25 mouse cellular contexts compared by ENCODE assay signal in the genomic region with DNA sequence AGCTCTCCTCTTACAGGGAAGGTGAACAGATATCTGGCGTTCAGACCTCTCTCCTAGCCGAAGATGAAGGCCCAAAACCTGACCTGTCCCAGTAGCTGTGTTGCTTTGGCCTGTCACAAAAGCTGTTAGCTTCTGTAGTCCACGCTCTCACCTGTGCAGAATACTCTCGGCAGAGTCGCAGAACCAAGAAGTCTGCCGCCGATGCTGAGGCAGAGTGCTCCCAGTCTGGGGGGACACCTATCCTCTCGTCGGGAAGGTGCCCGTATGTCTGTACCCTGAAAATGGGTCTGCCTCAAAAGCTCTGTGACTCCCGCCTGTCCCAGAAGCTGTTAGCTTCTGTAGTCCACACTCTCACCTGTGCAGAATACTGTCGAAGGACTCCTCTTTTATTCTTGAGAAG. TPM values are rescaled to one million over a fixed set of nuclear protein-coding genes. Genes with fewer than 3 reads are reported as not detected.
DNase-seq lines count a peak whose midpoint lies in the region; ATAC-seq lines count a peak whose summit lies in the region.
"Had no signal": no experiment of that assay in that cellular context is flagged by ENCODE, and none has a peak within 500 bp of the region (broad histone marks: within the 10 kb centered on the region; RNA-seq: fewer than 3 reads in every experiment).

No protein-coding gene starts in this region.

- H3K4me1 ChIP-seq in heart, embryonic 10.5 days = no peaks in the 10 kb centered on the region
- no peaks in the 10 kb centered on the region for H3K4me1 ChIP-seq in hindbrain, embryonic 14.5 days (replicated peaks; ENCODE audit: control insufficient read depth, insufficient read depth, low read length)
- H3K4me1 ChIP-seq in hindbrain, embryonic 16.5 days (ENCODE audit: control insufficient read depth, insufficient read depth, low read depth, low read length) = no peaks in the 10 kb centered on the region
- no peaks in the 10 kb centered on the region for H3K4me1 ChIP-seq in midbrain, embryonic 14.5 days (ENCODE audit: control insufficient read depth, insufficient read depth, low read length)
- no peaks in the 10 kb centered on the region for H3K4me1 ChIP-seq in midbrain, embryonic 16.5 days (ENCODE audit: control insufficient read depth, insufficient read depth, low read length)
- H3K4me1 ChIP-seq: embryonic facial prominence, embryonic 13.5 days; embryonic facial prominence, embryonic 15.5 days; forebrain, embryonic 10.5 days; forebrain, embryonic 13.5 days; forebrain, embryonic 15.5 days had no signal

- peak; percentile 91 for DNase-seq in heart, adult 11 months
- no peak for DNase-seq in heart, embryonic 10.5 days (ENCODE audit: low spot score)
- DNase-seq in hindbrain, embryonic 14.5 days (ENCODE audit: low spot score) = no peak
- DNase-seq in midbrain, embryonic 14.5 days = no peak
- DNase-seq: adrenal gland, adult 2 months; adrenal gland, postnatal 10 days; adrenal gland, postnatal 25 days; cerebellum, adult 11 months; cerebellum, adult 18-20 months; cerebellum, adult 8-10 months; cerebellum, adult 9-11 months; cerebellum, postnatal 14 days; cerebellum, postnatal 36 days; embryo, embryonic 11 days had no signal

- no peaks in the 10 kb centered on the region for H3K27me3 ChIP-seq in heart, embryonic 10.5 days (ENCODE audit: insufficient read depth, poor library complexity, severe bottlenecking)
- no peaks in the 10 kb centered on the region for H3K27me3 ChIP-seq in hindbrain, embryonic 14.5 days (ENCODE audit: control insufficient read depth, insufficient read depth, low read length)
- H3K27me3 ChIP-seq in hindbrain, embryonic 16.5 days (replicated peaks; ENCODE audit: control insufficient read depth, insufficient read depth, low read length) = no peaks in the 10 kb centered on the region
- no peaks in the 10 kb centered on the region for H3K27me3 ChIP-seq in midbrain, embryonic 14.5 days (ENCODE audit: control insufficient read depth, insufficient read depth, low read length)
- H3K27me3 ChIP-seq in midbrain, embryonic 16.5 days (ENCODE audit: control insufficient read depth, insufficient read depth, low read depth, low read length) = no peaks in the 10 kb centered on the region
- H3K27me3 ChIP-seq: embryonic facial prominence, embryonic 13.5 days; embryonic facial prominence, embryonic 15.5 days; forebrain, embryonic 13.5 days; forebrain, embryonic 15.5 days had no signal

- H3K9me3 ChIP-seq in heart, embryonic 10.5 days = peaks cover 36% of the 10 kb centered on the region
- no peaks in the 10 kb centered on the region; the same call in 1 of the 2 replicates for H3K9me3 ChIP-seq in hindbrain, embryonic 14.5 days (ENCODE audit: control insufficient read depth, low read length)
- peaks cover 6% of the 10 kb centered on the region for H3K9me3 ChIP-seq in hindbrain, embryonic 16.5 days (ENCODE audit: control insufficient read depth, low read length)
- H3K9me3 ChIP-seq in midbrain, embryonic 14.5 days (ENCODE audit: control insufficient read depth, low read length) = peaks cover 4% of the 10 kb centered on the region; the same call in 1 of the 2 replicates
- peaks cover 5% of the 10 kb centered on the region; the same call in 1 of the 2 replicates for H3K9me3 ChIP-seq in midbrain, embryonic 16.5 days (replicated peaks; ENCODE audit: control insufficient read depth, low read length, poor library complexity, severe bottlenecking)
- H3K9me3 ChIP-seq: forebrain, embryonic 15.5 days had no signal

- H3K36me3 ChIP-seq in heart, embryonic 10.5 days = no peaks in the 10 kb centered on the region
- H3K36me3 ChIP-seq in hindbrain, embryonic 14.5 days (replicated peaks; ENCODE audit: control insufficient read depth, insufficient read depth) = no peaks in the 10 kb centered on the region
- no peaks in the 10 kb centered on the region for H3K36me3 ChIP-seq in hindbrain, embryonic 16.5 days (ENCODE audit: control insufficient read depth, insufficient read depth, low read length)
- no peaks in the 10 kb centered on the region for H3K36me3 ChIP-seq in midbrain, embryonic 14.5 days (ENCODE audit: control insufficient read depth, insufficient read depth, low read length)
- H3K36me3 ChIP-seq in midbrain, embryonic 16.5 days (ENCODE audit: control insufficient read depth, insufficient read depth, low read length) = no peaks in the 10 kb centered on the region; the same call in 1 of the 2 replicates
- H3K36me3 ChIP-seq: embryonic facial prominence, embryonic 13.5 days; embryonic facial prominence, embryonic 15.5 days; forebrain, embryonic 10.5 days; forebrain, embryonic 15.5 days had no signal

- peak; percentile 51; the same call in 1 of the 2 replicates for ATAC-seq in hindbrain, embryonic 14.5 days (ENCODE audit: low FRiP score)
- ATAC-seq in hindbrain, embryonic 16.5 days = no peak
- peak; percentile 34; the same call in 1 of the 2 replicates for ATAC-seq in midbrain, embryonic 14.5 days (ENCODE audit: low FRiP score, low TSS enrichment)
- ATAC-seq in midbrain, embryonic 16.5 days = no peak
- ATAC-seq: forebrain, embryonic 13.5 days; forebrain, embryonic 15.5 days had no signal

- no peak overlapping the region for H3K4me2 ChIP-seq in hindbrain, embryonic 14.5 days (replicated peaks)
- no peak overlapping the region for H3K4me2 ChIP-seq in hindbrain, embryonic 16.5 days (ENCODE audit: low read length)
- H3K4me2 ChIP-seq in midbrain, embryonic 14.5 days (ENCODE audit: low read length) = no peak overlapping the region
- no peak overlapping the region for H3K4me2 ChIP-seq in midbrain, embryonic 16.5 days (ENCODE audit: low read length)
- H3K4me2 ChIP-seq: embryonic facial prominence, embryonic 13.5 days; embryonic facial prominence, embryonic 15.5 days; forebrain, embryonic 13.5 days; forebrain, embryonic 15.5 days had no signal

- H3K4me3 ChIP-seq in heart, embryonic 10.5 days = no peak overlapping the region
- H3K4me3 ChIP-seq in hindbrain, embryonic 14.5 days (replicated peaks; ENCODE audit: low read length) = no peak overlapping the region
- no peak overlapping the region for H3K4me3 ChIP-seq in hindbrain, embryonic 16.5 days (ENCODE audit: low read length)
- H3K4me3 ChIP-seq in midbrain, embryonic 14.5 days (replicated peaks; ENCODE audit: low read depth, low read length) = no peak overlapping the region
- H3K4me3 ChIP-seq in midbrain, embryonic 16.5 days (ENCODE audit: low read depth, low read length) = no peak overlapping the region
- H3K4me3 ChIP-seq: embryonic facial prominence, embryonic 13.5 days; embryonic facial prominence, embryonic 15.5 days; erythroblast, embryonic 14.5 days; forebrain, embryonic 10.5 days; forebrain, embryonic 13.5 days; forebrain, embryonic 15.5 days had no signal

- 85% methylated on average over 12 of the region's 12 CpGs for WGBS in heart, embryonic 10.5 days
- WGBS in hindbrain, embryonic 14.5 days = 93% methylated on average over 12 of the region's 12 CpGs
- WGBS in hindbrain, embryonic 16.5 days = 95% methylated on average over 12 of the region's 12 CpGs
- WGBS in midbrain, embryonic 14.5 days = 90% methylated on average over 12 of the region's 12 CpGs
- WGBS in midbrain, embryonic 16.5 days = 93% methylated on average over 12 of the region's 12 CpGs

- no peak overlapping the region for H3K9ac ChIP-seq in hindbrain, embryonic 14.5 days
- no peak overlapping the region for H3K9ac ChIP-seq in hindbrain, embryonic 16.5 days (ENCODE audit: low read depth, low read length)
- H3K9ac ChIP-seq in midbrain, embryonic 14.5 days (replicated peaks; ENCODE audit: low read length) = no peak overlapping the region
- H3K9ac ChIP-seq in midbrain, embryonic 16.5 days (ENCODE audit: low read depth, low read length) = no peak overlapping the region
- H3K9ac ChIP-seq: embryonic facial prominence, embryonic 13.5 days; embryonic facial prominence, embryonic 15.5 days; forebrain, embryonic 13.5 days; forebrain, embryonic 15.5 days had no signal

- H3K27ac ChIP-seq in heart, embryonic 10.5 days = no peak overlapping the region
- no peak overlapping the region for H3K27ac ChIP-seq in hindbrain, embryonic 14.5 days
- H3K27ac ChIP-seq in hindbrain, embryonic 16.5 days (ENCODE audit: low read depth, low read length) = no peak overlapping the region
- H3K27ac ChIP-seq in midbrain, embryonic 14.5 days (replicated peaks; ENCODE audit: low read depth, low read length) = no peak overlapping the region
- no peak overlapping the region for H3K27ac ChIP-seq in midbrain, embryonic 16.5 days (ENCODE audit: low read length)
- H3K27ac ChIP-seq: embryonic facial prominence, embryonic 13.5 days; embryonic facial prominence, embryonic 15.5 days; forebrain, embryonic 10.5 days; forebrain, embryonic 13.5 days; forebrain, embryonic 15.5 days had no signal

RNA-seq across cellular contexts. Expression of a gene that starts 23.8 kb away (rescaled TPM):
- polyA plus RNA-seq in heart, embryonic 10.5 days (2016; fragmentation: Nextera tagmentation; extraction: Ambion mirVana) = not detected in 2 replicates
- polyA plus RNA-seq in hindbrain, embryonic 14.5 days (2014; fragmentation: Nextera tagmentation; extraction: Ambion mirVana) = not detected in 2 replicates
- 0.10 TPM in 1 of 2 replicates, not detected in the other for polyA plus RNA-seq in hindbrain, embryonic 16.5 days (2015; fragmentation: Nextera tagmentation; extraction: Ambion mirVana)
- polyA plus RNA-seq in midbrain, embryonic 14.5 days (2014; fragmentation: Nextera tagmentation; extraction: Ambion mirVana) = not detected in 2 replicates
- polyA plus RNA-seq in midbrain, embryonic 16.5 days (2015; fragmentation: Nextera tagmentation; extraction: Ambion mirVana) = not detected in 2 replicates
- polyA plus RNA-seq: adrenal gland, adult 2 months; brain, embryonic 14.5 days; C2C12; embryonic facial prominence, embryonic 11.5 days; embryonic facial prominence, embryonic 13.5 days; erythroblast, embryonic 14.5 days; forebrain, embryonic 10.5 days; forebrain, embryonic 13.5 days; forebrain, embryonic 15.5 days had no signal

RNA-seq across cellular contexts. Expression of a gene that starts 28.1 kb away (rescaled TPM):
- not detected in 2 replicates for polyA plus RNA-seq in heart, embryonic 10.5 days (2016; fragmentation: Nextera tagmentation; extraction: Ambion mirVana)
- 0.47 TPM in 1 of 2 replicates, not detected in the other for polyA plus RNA-seq in hindbrain, embryonic 14.5 days (2014; fragmentation: Nextera tagmentation; extraction: Ambion mirVana)
- 0.16 TPM in 1 of 2 replicates, not detected in the other for polyA plus RNA-seq in hindbrain, embryonic 16.5 days (2015; fragmentation: Nextera tagmentation; extraction: Ambion mirVana)
- not detected in 2 replicates for polyA plus RNA-seq in midbrain, embryonic 14.5 days (2014; fragmentation: Nextera tagmentation; extraction: Ambion mirVana)
- polyA plus RNA-seq in midbrain, embryonic 16.5 days (2015; fragmentation: Nextera tagmentation; extraction: Ambion mirVana) = not detected in 2 replicates
- polyA plus RNA-seq: C2C12; embryonic facial prominence, embryonic 11.5 days; embryonic facial prominence, embryonic 13.5 days; embryonic facial prominence, embryonic 15.5 days; erythroblast, embryonic 14.5 days; forebrain, embryonic 10.5 days; forebrain, embryonic 13.5 days; forebrain, embryonic 15.5 days had no signal

Comparison
In these comparisons a context has a peak if more than half of its experiments do, and no peak if none do; other contexts are left out.
1. ATAC-seq: peak in hindbrain, embryonic 14.5 days (single experiment) and midbrain, embryonic 14.5 days (single experiment); none in hindbrain, embryonic 16.5 days (single experiment) and midbrain, embryonic 16.5 days (single experiment).